Mouse (Mus musculus) CD4-positive naive resting alpha-beta T cell, adult 76 days (primary cell): Measurements from ENCODE around the gene Ggps1. TPM values are rescaled to one million over a fixed set of nuclear protein-coding genes. Genes with fewer than 3 reads are reported as not detected.

Experiments
- total RNA-seq: library from RNA; stranded (reverse); gene quantifications from one replicate; pipeline ENCODE4 v1.2.4, GENCODE M21; 2023

The Ggps1 gene
- total RNA-seq, result 78.1 TPM

GRCm38 (mm10) chr13:14063013-14063941, at the start of gene Ggps1, which contains the start of gene Arid4b:
Ggps1 (minus strand) TSS chr13:14063488.
Arid4b (plus strand) TSS chr13:14063232.

GRCm38 (mm10) chr13:14039292-14039965, 23.9 kb downstream of the Ggps1 start, which contains the start of gene Tbce:
Tbce (minus strand) TSS chr13:14039638.

Other genes starting within 250 kb of the Ggps1 start
- 22.7 TPM for gene B3galnt2, start 109.0 kb downstream of the Ggps1 start, total RNA-seq
- gene Tbce, start 23.9 kb downstream of the Ggps1 start, total RNA-seq, result 94.6 TPM
- 144 TPM for gene Arid4b, start 256 bp downstream of the Ggps1 start, total RNA-seq